Mouse (Mus musculus) cerebellum, adult 9-11 months (tissue): Measurements from ENCODE around the gene Dpp9.

Experiments used
- DNase-seq: peaks from one replicate; pipeline ENCODE4 v3.0.0; 2022

Dpp9 gene

DNA sequence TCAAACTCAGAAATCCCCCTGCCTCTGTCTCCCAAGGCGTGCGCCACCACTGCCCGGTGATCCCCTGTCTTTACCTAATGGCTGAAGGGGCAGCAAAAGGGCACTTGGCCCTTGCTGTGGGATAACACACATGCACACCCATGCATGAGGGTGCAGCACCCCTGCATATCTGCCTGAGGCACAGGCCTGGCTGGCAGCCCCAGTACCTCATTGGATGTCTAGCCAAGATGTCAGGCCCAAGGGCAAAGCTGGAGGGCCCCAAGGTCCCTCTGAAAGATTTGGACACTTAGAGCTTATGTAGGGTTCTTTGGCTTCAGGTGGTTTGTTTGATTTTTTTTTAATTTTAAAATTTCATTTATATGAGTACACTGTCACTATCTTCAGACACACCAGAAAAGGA, 43.3 kb downstream of the Dpp9 start:
- no peak for DNase-seq

DNA sequence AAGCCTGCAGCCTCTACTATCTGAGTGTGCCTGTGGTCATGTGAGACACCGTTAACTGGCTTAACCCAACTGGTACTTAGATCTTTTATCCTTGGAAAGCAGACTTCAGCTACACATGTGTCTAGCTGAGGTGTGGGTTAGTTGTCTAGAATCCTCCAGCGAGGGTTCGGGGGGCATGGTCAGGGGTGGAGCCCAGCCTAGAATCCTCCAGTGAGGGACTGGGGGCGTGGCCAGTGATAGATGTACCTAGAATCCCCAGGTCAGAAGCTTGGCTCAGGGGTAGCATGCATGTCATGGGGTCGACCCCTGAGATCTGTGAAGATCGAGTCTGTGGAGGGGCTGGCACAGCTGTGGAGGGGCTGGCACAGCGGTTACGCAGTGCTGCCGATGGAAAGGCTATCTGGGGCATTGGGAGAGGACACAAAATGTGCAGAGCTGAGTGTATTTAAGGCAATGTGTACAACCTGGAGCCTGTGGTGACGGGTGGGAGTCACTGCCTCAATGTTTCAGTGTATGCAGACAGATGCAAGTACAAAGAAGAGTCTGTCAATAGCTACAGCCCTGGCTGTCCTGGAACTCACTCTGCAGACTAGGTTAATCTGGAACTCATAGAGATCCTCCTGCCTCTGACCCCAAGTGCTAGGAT, 45.2 kb downstream of the Dpp9 start:
- DNase-seq: no peak

DNA sequence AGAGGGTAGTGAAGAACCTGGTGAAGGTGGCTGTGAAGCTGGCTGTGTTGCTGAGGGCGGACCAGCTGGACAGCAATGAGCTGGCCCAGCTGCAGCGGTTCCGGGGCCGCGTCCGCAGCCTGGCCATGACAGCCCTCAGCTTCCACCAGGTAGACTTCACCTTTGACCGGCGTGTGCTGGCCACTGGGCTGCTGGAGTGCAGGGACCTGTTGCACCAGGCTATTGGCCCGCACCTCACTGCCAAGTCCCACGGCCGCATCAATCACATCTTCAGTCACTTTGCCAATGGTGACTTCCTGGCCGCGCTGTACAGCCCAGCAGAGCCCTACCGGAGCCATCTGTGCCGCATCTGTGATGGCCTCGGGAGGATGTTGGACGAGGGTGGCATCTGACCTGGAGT, 46.8 kb downstream of the Dpp9 start:
- DNase-seq: no peak

DNA sequence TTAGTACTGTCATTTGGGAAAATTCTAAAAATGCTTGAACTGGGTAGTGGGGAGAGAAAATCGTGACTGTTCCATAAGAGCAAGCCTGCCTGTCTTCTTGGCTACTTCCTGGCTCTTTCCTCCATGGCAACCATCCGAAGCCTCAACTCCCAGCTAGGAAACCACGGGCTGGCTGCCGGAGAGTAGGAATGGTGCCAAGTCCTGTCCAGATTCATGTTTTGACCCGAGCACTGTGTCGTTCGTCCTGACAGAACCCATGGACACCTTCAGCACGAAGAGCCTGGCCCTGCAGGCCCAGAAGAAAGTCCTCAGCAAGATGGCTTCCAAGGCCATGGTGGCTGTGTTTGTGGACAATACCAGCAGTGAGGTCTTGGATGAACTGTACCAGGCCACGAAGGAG, 47.2 kb downstream of the Dpp9 start:
- DNase-seq: no peak

DNA sequence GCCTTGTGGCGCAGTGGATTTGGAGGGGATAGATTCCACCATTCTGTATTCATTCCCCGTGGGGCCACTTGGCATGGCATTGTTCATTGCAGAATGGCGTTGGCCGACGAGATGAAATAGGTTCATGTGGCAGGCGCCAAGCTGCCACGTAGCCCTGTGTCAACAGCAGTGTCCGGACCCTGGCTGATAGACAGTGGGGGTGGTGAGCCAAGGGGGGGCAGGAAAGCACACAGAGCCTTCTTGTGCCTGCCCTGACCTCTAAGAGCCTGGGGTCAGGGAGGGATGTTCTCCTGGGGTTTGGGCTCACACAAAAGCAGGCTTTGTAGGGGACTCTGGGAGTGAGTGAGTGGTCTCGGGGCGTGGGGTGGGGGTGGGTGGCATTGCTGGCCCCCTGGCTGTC, 48.1 kb downstream of the Dpp9 start:
- DNase-seq: no peak

DNA sequence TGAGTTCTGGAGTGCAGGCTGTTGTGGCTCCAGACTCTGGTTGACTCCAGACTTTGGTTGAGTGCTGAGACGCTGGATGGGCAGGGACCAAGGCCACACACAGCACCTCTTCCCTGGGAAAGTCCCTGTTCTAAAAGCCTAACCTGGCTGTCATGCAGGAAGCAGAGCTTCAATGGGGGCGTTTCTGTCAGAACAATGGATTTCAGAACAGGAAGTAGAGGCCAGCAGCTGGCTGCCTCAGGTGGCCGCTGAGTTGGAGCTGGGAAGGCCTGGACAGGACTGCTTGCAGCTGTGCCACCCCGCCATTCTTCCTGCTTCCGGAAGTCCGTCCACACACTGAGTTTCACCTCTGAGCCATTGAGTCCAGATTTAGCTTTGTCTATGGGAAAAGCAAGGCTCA, 48.9 kb downstream of the Dpp9 start:
- no peak for DNase-seq

DNA sequence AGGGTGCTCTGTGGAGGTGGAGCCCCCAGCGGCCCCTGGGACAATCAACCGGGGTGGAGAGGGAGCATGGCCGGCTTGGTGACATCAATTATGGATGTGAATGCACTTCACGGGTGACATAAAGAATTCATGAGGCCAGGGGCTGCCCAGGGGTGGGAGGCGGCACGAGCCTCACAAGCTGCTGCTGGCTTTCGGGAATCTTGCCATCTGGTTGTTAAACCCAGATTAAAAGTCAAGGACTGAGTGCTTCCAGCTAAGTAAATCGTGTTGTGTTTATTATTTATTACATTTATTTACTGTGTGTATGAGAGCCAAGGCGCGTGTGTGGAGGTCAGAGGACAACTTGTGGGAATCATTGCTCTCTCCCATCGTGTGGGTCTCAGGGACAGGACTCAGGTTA, 53.0 kb downstream of the Dpp9 start:
- DNase-seq: no peak

DNA sequence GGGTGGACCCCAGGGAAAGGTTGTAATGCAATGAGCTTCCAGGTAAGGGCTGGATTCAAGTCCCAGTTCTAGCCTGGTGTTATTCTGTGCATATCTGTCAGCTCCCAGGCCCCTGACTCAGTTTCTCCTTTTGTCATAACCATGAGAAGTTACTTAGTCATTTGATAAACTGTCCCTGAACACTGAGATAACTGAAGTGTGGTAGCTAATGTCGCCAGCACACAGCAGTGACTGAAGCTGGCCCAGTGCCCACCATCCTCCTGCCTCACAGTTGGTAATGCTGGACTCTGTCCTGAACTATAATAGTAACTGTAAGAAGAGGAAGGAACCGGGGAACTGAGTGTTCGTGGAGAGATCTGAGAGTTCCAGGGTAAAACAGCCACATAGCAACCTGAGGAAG, 54.2 kb downstream of the Dpp9 start:
- DNase-seq: no peak

DNA sequence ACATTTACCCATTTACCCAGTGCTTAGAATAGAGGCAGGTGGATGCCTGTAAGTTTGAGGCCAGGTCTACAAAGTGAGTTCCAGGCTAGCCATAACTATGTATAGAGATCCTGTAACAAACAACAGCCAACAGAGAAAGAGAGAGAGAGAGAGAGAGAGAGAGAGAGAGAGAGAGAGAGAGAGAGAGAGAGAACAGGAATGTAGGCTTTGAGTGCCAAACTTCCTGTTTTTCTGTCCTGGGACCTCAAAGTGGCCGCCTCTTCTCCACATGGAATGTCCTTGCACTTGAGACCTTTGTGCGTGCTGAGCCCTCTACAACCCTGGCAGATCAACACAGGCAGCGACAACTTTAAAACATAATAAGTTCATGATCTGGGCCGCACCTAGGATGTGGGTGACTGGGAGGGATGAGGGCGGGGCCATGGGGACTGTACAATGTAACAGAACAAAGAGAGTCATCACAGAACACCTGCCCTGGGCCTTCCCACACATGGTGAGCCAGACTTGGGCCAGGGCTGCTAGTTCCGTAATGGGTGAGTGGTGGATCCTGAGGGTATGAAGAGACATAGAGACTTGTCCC, 55.1 kb downstream of the Dpp9 start:
- no peak for DNase-seq

DNA sequence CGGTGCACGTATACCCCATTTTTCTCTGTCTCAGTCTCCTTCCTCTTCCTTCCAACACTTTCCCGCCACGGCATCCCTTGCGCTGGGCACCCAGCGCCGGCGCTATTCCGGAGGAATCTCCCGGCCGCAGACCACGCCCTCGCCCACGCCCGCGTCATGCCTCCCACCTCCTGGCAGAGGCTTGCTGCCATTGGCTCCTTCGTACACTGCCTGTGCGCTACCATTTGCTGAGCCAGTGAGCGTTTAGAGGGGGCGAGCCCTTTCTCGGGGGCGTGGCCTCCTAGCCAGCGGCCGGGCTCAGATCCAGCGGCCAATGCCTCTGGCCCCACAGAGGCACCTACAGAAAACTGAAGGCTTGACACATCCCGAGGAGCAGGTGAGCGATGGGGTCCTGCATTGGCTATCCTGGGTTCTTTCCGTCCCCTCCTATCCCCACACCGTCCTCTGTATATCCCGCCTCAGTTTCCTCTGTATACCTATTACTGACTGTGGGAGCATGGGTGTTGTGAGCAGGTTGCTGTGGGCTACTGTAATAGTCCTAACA, 56.4 kb downstream of the Dpp9 start, which contains the start of gene Tnfaip8l1:
Tnfaip8l1 (plus strand) TSS at position 247 of the 544 bp plus-strand sequence.
- DNase-seq: peak; percentile 95

DNA sequence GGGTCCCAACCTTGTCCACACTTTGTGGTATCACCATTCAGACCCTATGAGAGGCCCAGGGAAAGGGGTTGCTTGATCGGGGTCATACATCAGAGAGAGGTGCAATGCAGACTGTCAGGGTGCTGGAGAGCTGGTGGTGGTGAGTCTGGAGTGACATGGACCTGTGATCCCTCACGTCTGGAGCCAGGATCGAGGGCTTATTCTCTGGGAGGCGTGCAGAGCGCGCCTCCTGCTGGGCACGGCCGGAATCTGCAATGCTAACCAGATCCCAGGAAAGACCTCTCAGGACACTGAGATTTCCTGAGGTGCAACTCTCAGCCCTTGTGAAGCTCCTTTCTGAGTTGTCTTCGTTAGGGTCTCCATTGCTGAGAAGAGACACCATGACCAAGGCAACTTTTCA, 59.0 kb downstream of the Dpp9 start:
- peak; percentile 52 for DNase-seq

DNA sequence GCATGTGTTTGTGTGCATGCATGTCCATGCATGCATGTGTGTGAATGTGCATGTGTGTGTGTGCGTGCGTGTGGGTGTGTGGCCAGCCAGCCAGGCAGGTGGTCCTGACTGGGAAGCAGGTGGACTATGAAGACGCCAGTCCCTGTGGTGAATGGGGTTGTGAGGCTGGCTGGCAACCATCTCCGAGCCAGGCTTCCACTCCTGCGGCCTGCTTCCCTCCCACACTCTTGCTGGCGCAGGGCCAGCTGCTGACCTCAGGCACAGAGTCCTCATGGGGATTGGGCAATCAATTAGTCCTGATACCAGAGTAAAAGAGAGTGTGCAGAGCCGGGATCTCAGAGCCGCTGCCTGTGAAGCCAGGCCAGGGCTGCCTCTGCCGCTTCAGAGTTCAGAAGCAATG, 65.1 kb downstream of the Dpp9 start:
- DNase-seq: no peak

DNA sequence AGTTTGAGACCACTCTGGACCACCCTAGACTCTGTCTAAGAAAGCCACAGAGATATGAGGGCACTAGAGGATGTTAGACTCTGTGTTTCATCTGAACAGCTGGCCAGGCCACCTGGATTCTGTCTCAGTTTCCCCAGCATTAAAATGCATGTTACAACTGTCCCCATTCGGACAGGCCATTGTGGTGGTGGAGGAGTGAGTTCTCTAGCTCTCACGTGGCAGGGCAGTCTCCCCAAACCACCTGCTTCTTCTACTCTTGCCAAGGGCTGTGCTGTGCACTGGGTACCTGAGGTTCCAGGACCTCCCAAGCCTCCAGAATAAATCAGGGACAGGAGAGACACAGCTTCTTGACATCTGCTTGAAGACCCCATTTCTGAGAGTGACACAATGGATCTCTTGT, 68.8 kb downstream of the Dpp9 start:
- no peak for DNase-seq

DNA sequence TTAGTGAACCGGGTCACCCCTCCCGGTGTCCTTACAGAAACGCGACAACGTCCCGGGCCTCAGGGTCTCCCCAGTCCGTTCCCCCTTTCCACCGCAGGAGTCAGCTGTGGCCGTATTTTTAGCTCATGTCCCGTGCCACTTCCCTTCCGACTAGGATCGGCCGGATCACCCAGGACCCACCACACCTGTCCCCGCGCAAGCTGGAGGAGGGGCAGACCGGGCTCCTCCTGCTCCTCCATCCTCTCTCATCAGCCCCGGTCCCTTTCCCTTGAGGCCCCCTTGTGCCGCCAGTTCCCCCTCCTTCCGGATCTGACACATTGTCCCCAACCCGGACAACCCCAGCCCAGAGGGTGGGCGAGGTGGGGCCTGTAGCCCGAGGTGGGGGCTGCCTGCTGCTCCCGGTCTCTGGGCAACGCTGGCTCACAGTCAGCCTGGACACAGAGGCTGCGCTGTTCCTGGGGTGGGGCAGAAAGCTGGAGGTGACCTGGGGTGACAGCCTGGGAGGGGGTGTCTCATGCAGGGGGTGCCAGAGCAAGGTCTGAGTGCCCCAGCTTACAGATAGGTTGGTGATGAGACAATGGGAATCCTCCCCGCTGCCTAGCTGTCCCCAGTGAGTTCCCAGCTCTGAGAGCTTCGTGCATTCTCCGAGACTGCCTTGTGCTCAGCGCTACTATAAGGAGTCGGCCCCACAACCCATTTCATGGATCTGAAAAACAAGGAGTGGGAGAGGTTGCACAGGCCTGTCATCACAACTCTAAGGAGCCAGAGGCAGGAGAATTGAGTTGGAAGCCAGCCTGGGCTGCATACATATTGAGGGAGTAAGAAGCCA, 69.7 kb downstream of the Dpp9 start:
- no peak for DNase-seq

DNA sequence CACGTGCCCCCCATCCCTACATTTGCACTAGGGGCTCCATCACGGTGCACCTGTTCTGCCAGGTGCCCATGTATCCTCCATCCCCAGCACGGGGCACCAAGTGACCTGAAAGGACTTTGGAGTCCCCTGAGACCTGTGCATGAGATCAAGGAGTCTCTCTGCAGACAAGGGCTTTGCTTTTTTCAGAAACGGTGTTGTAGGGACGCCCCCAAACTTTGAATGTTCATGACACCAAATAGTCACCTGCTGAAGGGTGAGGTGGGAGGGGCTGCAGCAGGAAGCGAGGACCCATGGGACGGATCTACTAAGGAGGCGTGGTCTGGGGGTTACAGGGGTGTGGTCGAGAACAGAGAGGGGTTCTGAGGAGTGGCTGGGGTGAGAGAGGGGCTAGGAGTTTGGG, 70.4 kb downstream of the Dpp9 start:
- no peak for DNase-seq

DNA sequence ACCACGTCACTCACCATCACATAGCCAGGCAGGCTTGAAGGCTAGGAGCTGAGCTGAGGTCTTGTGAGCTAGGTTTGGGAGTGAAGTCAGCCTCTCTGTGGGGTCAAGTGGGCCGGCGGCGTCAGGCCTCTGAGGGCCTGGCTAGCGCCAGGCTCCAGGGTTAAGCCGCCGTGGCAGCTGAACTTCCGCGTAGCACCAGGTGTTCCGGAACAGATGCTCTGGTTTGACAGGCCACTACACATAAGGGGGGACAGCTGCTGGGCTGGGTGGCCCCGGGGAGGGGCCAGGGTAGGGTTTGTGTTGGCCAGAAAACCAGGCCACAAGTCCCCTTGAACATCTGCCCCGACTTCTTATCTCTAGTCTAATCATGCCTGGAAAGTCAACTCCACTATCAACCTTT, 71.3 kb downstream of the Dpp9 start:
- DNase-seq: no peak

DNA sequence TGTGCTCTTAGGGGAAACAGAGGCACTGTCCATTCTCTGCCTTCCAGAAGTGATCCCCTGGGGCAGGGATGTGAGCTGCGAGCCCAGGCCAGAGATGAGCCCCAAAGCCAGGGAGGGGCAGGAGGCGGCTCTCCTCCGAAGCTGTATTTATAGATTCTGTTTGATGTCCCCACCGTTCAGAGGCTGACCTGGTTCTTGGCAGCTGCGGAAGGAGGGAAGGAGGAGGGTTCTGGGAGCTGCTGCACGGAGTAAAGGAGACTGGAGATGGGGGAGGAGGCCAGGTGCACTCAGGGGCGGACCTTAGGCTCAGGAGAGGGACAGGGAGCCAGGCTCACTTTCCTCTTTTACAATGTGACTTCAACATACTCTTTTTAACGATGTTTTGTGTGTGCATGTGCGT, 72.6 kb downstream of the Dpp9 start:
- DNase-seq: no peak

DNA sequence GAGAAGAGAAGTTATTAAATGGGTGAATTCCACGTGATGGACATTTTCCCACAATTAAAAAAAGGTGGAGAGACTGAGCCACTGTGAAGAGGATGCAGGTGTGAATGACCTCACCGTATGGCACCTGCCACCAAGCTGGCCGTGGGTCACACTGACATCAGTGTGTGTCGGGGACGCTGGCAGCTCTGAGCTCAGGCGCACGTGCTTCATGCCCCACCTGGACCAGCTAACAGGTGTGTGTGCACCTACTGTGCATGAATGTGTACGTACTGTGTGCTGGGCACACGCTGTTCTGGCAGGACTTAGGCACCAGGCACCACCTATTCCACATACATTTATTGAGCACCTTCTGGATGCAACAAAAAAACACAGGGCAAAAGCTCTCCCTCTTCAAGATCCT, 74.2 kb downstream of the Dpp9 start:
- no peak for DNase-seq

DNA sequence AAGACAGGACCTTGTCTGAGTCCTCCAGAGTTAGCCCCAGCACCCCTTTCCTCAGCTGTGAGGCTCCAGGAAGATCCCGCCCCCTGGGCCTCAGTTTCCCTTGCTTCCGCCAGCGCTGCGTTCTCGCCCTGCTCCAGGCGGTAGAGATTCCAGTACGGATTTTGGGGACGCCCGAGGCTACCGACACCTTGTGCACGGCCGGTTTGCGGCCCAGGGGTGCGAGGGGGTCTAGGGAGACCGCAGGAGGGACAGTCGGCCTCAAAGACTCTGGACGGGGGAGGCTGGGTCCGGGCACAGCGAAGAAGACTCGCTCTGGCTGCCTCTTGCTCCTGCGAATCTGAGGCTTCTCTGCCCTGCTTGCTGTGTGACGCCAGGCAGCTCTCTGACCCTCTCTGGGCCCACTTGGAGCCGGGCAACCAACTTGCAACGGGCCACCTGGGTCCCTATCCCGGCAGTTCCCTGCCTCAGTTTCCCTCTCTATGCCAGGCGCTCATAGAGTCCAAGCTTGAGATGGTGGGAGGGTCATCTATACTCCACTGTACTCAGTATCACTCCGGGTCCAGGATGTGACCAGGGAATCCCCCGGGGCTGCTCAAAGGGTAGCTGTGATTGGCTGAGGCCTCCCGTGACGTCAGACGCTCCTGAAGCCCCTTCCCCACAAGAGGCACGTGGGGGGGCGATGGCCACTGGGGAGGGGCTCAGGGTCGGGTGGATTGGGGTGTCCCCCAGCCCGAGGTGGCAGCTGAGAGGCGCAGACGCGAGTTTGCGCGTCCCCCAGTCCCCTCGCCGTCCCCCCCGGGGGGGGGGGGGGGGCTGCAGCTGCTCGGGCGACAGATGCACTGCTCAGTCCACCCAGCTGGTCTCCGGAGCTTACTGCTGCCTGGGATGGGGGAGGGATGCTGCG, 76.8 kb downstream of the Dpp9 start:
- peak; percentile 69 for DNase-seq

DNA sequence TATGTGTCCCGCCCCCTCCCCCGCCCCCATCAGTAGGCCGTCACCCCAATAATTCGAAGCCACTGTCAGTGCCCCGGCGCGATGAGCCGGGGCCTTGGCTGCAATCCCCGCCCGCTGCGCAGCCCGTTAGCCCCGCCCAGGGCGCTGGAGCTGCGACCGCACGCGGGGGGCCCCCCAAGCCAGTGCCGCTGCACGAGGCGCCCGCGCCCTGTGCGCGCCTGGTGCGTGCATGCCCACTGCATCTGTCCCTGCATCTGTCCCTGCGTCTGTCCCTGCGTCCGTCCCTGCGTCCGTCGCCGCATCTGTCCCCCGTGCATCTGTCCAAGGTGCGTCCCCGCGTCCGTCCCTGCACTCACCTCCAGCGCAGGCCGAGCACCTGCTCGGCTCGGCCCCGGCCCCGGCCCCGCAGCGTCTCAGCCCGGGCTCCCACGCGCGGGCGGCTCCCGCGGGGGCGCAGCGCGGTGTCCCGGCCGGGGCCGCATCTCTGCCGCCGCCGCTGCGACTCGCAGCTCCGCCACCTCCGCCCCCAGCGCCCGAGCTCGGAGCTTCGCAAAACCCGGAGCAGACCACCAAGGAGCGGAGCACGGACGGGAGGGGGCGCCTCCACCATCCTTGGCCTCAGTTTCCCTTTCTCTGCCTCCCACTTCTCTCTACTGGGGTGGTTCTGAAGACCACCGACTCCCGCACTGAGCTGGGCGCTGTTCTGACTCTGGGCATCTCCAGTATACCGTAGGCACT, 78.7 kb downstream of the Dpp9 start, which contains the start of gene Sema6b:
Sema6b (minus strand) TSS at position 486 of the 738 bp plus-strand sequence.
- DNase-seq: peak; percentile 81

DNA sequence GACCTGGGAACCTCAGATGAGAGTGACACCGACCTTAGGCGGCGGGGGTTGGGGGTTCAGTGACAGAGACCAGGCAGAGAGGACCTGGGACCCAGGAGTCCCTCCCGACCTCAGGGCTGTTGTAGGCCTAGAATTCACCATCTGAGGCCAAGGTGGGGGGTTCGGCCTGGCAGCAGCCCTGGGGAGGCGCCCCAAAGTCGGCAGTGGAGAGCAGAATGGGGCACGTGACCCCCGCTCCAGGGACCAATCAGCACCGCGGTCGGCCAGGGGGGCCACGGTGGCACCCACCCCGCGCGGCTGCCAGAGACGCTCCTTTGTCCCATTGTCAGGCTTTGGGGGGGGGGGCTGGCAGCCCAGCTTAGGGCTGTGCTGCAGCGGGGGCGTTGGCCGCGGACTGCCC, 79.3 kb downstream of the Dpp9 start:
- peak; percentile 73 for DNase-seq
